Mouse (Mus musculus): ENCODE measurements around the gene Eogt. TPM values are rescaled to one million over a fixed set of nuclear protein-coding genes. Genes with fewer than 3 reads are reported as not detected.

The Eogt gene
- total RNA-seq, 2 experiments from 2014 or later: 38.6 to 41.3 TPM

- intact Hi-C loops (cut with DNase I): no loop called here
- DNase-seq (ENCODE audit: low spot score in 2 of 2): no peak
Observed at GRCm38 (mm10) chr6:97114821-97115220, 34.2 kb downstream of the Eogt start.

- peak in 1 of 2 experiments; percentile 46 for DNase-seq (ENCODE audit: low spot score in 2 of 2)
- intact Hi-C loops (cut with DNase I): no loop called here
Observed at GRCm38 (mm10) chr6:97112177-97112576, 36.8 kb downstream of the Eogt start.

- intact Hi-C loops (cut with DNase I): loop anchor here (5.0 kb wide), 2 partner anchors 79 to 99 kb away; no protein-coding TSS in a partner anchor
- peak; percentile 71 to 79 for DNase-seq (ENCODE audit: low spot score in 2 of 2)
Observed at GRCm38 (mm10) chr6:97106777-97107176, 42.2 kb downstream of the Eogt start.

GRCm38 (mm10) chr6:97106106-97106505 lies 42.9 kb downstream of the Eogt start:
- intact Hi-C loops (cut with DNase I): loop anchor here (5.0 kb wide), 2 partner anchors 79 to 99 kb away; no protein-coding TSS in a partner anchor
- DNase-seq (ENCODE audit: low spot score in 2 of 2): peak in 1 of 2 experiments; percentile 20

GRCm38 (mm10) chr6:97104264-97104852 lies 44.6 kb downstream of the Eogt start:
- no peak for DNase-seq (ENCODE audit: low spot score in 2 of 2)
- intact Hi-C loops (cut with DNase I): no loop called here

- no peak for DNase-seq (ENCODE audit: low spot score in 2 of 2)
- intact Hi-C loops (cut with DNase I): no loop called here
Observed at GRCm38 (mm10) chr6:97101958-97102702, 46.9 kb downstream of the Eogt start.

GRCm38 (mm10) chr6:97101190-97101957 lies 47.6 kb downstream of the Eogt start:
- intact Hi-C loops (cut with DNase I): no loop called here
- no peak for DNase-seq (ENCODE audit: low spot score in 2 of 2)

DNA sequence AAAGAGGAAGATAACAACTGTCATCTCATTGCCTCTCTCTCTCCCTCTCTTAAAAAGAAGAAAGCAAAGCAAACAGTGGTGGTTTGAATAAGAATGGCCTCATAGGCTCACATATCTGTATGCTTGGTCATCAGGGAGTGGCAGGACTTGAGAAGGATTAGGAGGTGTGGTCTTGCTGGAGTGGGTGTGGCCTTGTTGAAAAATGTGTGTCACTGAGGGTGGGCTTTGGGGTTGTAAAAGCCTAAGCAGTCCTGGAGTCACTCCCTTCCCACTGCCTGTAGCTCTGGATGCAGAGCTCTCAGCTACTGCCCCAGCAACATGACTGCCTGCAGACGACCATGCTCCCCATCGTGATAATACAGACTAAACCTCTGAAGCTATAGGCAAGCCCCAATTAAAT lies 66.6 kb downstream of the Eogt start:
- intact Hi-C loops (cut with DNase I): no loop called here
- no peak for DNase-seq (ENCODE audit: low spot score in 2 of 2)

GRCm38 (mm10) chr6:97080016-97080415 lies 69.0 kb downstream of the Eogt start:
- no peak for DNase-seq (ENCODE audit: low spot score in 2 of 2)
- intact Hi-C loops (cut with DNase I): no loop called here

- peak; percentile 6 for DNase-seq (ENCODE audit: low spot score in 2 of 2)
- intact Hi-C loops (cut with DNase I): no loop called here
Observed at GRCm38 (mm10) chr6:97060074-97060681, 88.8 kb downstream of the Eogt start, which contains the start of gene Fam19a4. Gene Fam19a4, minus strand, starts transcription at chr6:97060413.

Other genes with a start within 250 kb of the Eogt start
- under 1 TPM; 0.44 to 0.47 TPM for gene Fam19a4, start 88.8 kb downstream of the Eogt start, total RNA-seq (2021)
- gene Tmf1, start 29.9 kb upstream of the Eogt start, total RNA-seq (2021): 10 to 100 TPM; 53.6 to 55.3 TPM
- gene Uba3, start 56.5 kb upstream of the Eogt start, total RNA-seq (2021): 10 to 100 TPM; 65.4 to 66.3 TPM
- 100 to 1,000 TPM; 168 to 174 TPM for gene Arl6ip5, start 61.5 kb upstream of the Eogt start, total RNA-seq (2021)
- under 1 TPM; 0.38 to 0.42 TPM for gene Lmod3, start 103.6 kb upstream of the Eogt start, total RNA-seq (2021)

Data from left cerebral cortex, postnatal 14 days (tissue).